Mouse (Mus musculus): Measurements from ENCODE around the gene 1700080E11Rik. TPM values are rescaled to one million over a fixed set of nuclear protein-coding genes. Genes with fewer than 3 reads are reported as not detected.

The 1700080E11Rik gene
- polyA plus RNA-seq (2012; rRNA removed) = not detected in 2 replicates

DNA sequence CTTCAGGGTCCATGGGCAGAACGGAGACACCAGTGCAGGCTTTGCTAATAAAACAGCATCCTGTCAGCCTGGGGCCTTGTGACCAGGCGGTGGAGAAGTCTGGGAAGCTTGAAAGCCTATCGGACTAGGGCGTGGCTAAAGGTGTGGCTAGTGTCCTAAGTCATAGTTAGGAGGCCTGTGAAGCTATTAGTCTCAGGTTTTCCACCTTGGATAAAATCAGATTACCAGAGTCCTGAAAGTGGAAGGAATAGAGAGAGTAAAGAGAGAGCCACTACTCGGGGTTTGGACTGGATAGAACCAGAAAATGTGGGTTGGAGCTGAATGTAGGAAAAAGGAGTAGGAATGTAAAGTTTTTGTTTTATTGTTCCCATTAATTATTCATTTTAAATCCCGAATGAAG lies at the start of gene 1700080E11Rik:
Gene 1700080E11Rik, minus strand, starts transcription at position 101 of the 400 bp plus-strand sequence.

DNA sequence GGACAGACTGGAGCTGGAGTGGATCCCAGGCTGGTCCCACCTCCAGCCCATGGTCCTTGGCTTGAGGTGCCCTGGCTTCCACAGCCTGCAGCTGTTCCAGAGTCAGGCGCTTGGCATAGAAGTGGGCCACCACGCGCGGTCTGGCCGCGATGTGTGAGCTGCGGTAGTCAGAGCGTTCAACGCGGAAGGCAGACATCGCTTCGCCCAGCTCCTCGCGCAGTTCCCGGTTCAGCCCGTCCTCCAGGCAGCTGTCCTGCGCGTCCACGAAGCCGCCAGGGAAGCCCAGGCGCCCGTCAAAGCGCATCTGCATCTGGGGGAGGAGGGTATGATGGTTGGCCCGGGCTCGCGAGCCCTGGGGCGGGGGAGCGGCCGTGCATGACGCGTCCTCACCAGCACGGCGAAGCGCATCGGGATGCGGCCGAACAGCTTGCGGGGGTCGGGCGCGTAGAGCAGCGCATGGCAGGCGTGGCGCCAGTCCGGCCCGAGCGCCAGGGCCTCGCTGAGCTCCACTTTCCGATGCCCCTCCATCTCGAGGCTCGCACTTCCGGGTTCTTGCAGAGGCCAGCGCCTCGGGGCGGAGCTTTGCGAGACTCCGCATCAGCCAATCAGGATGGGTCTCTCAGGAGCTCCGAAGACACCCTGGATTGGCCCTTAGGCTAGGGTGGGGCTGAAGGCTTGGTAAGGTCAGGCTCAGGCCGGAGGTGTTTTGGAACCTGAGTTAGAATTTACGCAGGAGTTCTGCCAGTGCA lies 13.5 kb downstream of the 1700080E11Rik start, which contains the start of gene Nudt16:
Gene Nudt16, minus strand, starts transcription at position 572 of the 749 bp plus-strand sequence.

Other genes starting within 250 kb of the 1700080E11Rik start
- 72.7 and 86.1 TPM in 2 replicates for gene Mrpl3, start 91.9 kb downstream of the 1700080E11Rik start, polyA plus RNA-seq (2012; rRNA removed)
- gene Nudt16, start 13.3 kb downstream of the 1700080E11Rik start, polyA plus RNA-seq (2012; rRNA removed) = 8.4 and 10.1 TPM in 2 replicates